Mouse (Mus musculus) ES-Bruce4 (cell line): Measurements from ENCODE around the gene Sptb.

Source experiments
- CTCF ChIP-seq: IDR thresholded peaks from one replicate; pipeline ENCODE4 v1.8.1; 2011; ENCODE audit warnings: low read depth, low read length
- EP300 ChIP-seq: IDR thresholded peaks from 2 replicates; pipeline ENCODE4 v1.6.1; 2011; ENCODE audit warnings: low read depth, low read length; ENCODE audit not compliant: insufficient read depth
- POLR2A ChIP-seq: IDR thresholded peaks from one replicate; pipeline ENCODE4 v1.8.1; 2011; ENCODE audit warnings: low read length; ENCODE audit not compliant: insufficient read depth

DNA sequence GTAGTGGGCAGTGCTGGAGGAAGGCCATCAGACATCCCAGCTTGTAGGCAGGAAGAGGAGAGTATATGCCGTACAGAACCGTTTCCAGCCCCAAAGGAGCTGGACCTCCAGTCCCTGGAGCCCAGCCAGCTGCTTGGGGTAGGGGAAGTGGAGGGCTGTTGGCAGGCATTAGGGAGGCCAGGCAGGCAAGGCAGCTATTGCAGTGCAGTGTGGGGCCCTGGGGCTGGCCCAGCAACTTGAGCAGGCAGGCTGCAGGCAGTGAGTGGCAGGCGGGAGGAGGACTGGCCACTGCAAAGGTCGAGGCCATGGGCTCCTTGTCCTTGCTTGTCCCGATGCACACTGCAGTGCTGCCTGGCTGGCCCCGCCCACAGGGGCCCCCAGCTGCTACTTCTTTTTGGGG, 127.5 kb downstream of the Sptb start:
- TF ChIP-seq CTCF: no peak
- no peak for TF ChIP-seq POLR2A
- no peak for TF ChIP-seq EP300
